Mouse (Mus musculus) stomach, postnatal 0 days (tissue): ENCODE measurements at regions not wholly inside any gene's neighbourhood (a gene's known extent, or its start where the extent isn't known, plus 50 kb on each side); places are given as distances from the start of the nearest gene placed in this dataset.

Source experiments
- CTCF ChIP-seq: IDR thresholded peaks from 2 replicates; pipeline ENCODE4 v1.5.1; 2016; ENCODE audit warnings: antibody characterized with exemption, low read depth, mild to moderate bottlenecking, moderate library complexity
- EP300 ChIP-seq: optimal IDR thresholded peaks from 2 replicates; pipeline ENCODE3; 2016; ENCODE audit warnings: antibody characterized with exemption

- TF ChIP-seq CTCF (no peak), EP300 (no peak)
Measured at GRCm38 (mm10) chr15:96916586-96916985, 139.2 kb downstream of the Slc38a4 start.
